Mouse (Mus musculus) C2C12 (cell line): ENCODE results near the gene Gm17949. TPM values are rescaled to one million over a fixed set of nuclear protein-coding genes. Genes with fewer than 3 reads are reported as not detected.

ENCODE experiments used
- H3K27me3 ChIP-seq: one replicate; pipeline ENCODE4 v1.6.1; 2011; ENCODE audit not compliant: control insufficient read depth, insufficient read depth, insufficient read length
- H3K36me3 ChIP-seq: one replicate; pipeline ENCODE4 v1.6.1; 2011; ENCODE audit not compliant: control insufficient read depth, insufficient read depth
- H3K4me3 ChIP-seq: one replicate; pipeline ENCODE4 v1.5.1; 2011; ENCODE audit warnings: mild to moderate bottlenecking, control low read depth; ENCODE audit not compliant: poor library complexity, insufficient read depth, severe bottlenecking
- H3K79me2 ChIP-seq: one replicate; pipeline ENCODE4 v1.6.1; 2011; ENCODE audit not compliant: control insufficient read depth, insufficient read depth
- H3K79me3 ChIP-seq: one replicate; pipeline ENCODE4 v1.6.1; 2011; ENCODE audit warnings: low read depth, control low read depth
- H3ac ChIP-seq: one replicate; pipeline ENCODE3; 2011; ENCODE audit warnings: low read depth; ENCODE audit not compliant: control insufficient read depth, insufficient read length
- CEBPB ChIP-seq: IDR thresholded peaks from one replicate; pipeline ENCODE4 v1.6.1; 2011; ENCODE audit warnings: low read depth, mild to moderate bottlenecking, control low read depth, moderate library complexity
- CTCF ChIP-seq: IDR thresholded peaks from one replicate; pipeline ENCODE4 v1.5.1; 2011; ENCODE audit not compliant: control insufficient read depth, insufficient read depth, insufficient read length
- FOSL1 ChIP-seq: IDR thresholded peaks from one replicate; pipeline ENCODE4 v1.8.0; 2011; ENCODE audit warnings: mild to moderate bottlenecking, low read length; ENCODE audit not compliant: poor library complexity, insufficient read depth, severe bottlenecking
- MAX ChIP-seq: IDR thresholded peaks from one replicate; pipeline ENCODE4 v1.6.1; 2011; ENCODE audit warnings: mild to moderate bottlenecking, control low read depth
- MYOD1 ChIP-seq: IDR thresholded peaks from one replicate; pipeline ENCODE4 v1.6.1; 2011; ENCODE audit warnings: low read depth; ENCODE audit not compliant: control insufficient read depth, insufficient read length
- MYOG ChIP-seq: IDR thresholded peaks from one replicate; pipeline ENCODE4 v1.6.1; 2011; ENCODE audit not compliant: control insufficient read depth, insufficient read length; ENCODE audit errors: extremely low read depth
- USF1 ChIP-seq: IDR thresholded peaks from one replicate; pipeline ENCODE4 v1.6.1; 2011; ENCODE audit warnings: low read depth, mild to moderate bottlenecking, control low read depth, moderate library complexity
- polyA plus RNA-seq: library from polyadenylated mRNA; unstranded; fragments of >200 nt; fragmentation: generic; extraction: Trizol; gene quantifications from one replicate; pipeline ENCODE4 v1.2.1, GENCODE M21; 2012; ENCODE audit warnings: missing spikeins

The Gm17949 gene
- polyA plus RNA-seq, 1 experiment, result not detected

GRCm38 (mm10) chr17:56970081-56970480, 41.2 kb upstream of the Gm17949 start:
- no peak for TF ChIP-seq MYOD1
- TF ChIP-seq FOSL1, result no peak
- Histone ChIP-seq H3K27me3 (peaks cover 30% of the 10 kb centered on the region), H3K36me3 (no peaks in the 10 kb centered on the region), H3K4me3 (no peak overlapping the region), H3K79me3 (no peaks in the 10 kb centered on the region), H3K79me2 (no peaks in the 10 kb centered on the region), H3ac (no peak overlapping the region)

- no peak for TF ChIP-seq MYOG
- no peak for TF ChIP-seq MYOD1
- no peak for TF ChIP-seq CTCF
- TF ChIP-seq CEBPB, result no peak
- TF ChIP-seq MAX, result no peak
- no peak for TF ChIP-seq USF1
- TF ChIP-seq FOSL1, result no peak
- H3K27me3 ChIP-seq, result peaks cover 51% of the 10 kb centered on the region
- H3ac ChIP-seq, result no peak overlapping the region
- H3K4me3 ChIP-seq, result no peak overlapping the region
- no peaks in the 10 kb centered on the region for H3K36me3 ChIP-seq
- no peaks in the 10 kb centered on the region for H3K79me2 ChIP-seq
- no peaks in the 10 kb centered on the region for H3K79me3 ChIP-seq
Measured at GRCm38 (mm10) chr17:56973956-56974707, 37.1 kb upstream of the Gm17949 start.

- no peak for TF ChIP-seq FOSL1
- no peak for TF ChIP-seq MYOG
- TF ChIP-seq USF1, result no peak
- no peak for TF ChIP-seq MAX
- TF ChIP-seq CTCF, result no peak
- TF ChIP-seq MYOD1, result no peak
- no peak for TF ChIP-seq CEBPB
- no peaks in the 10 kb centered on the region for H3K79me3 ChIP-seq
- peaks cover 50% of the 10 kb centered on the region for H3K27me3 ChIP-seq
- no peak overlapping the region for H3ac ChIP-seq
- H3K4me3 ChIP-seq, result no peak overlapping the region
- no peaks in the 10 kb centered on the region for H3K36me3 ChIP-seq
- H3K79me2 ChIP-seq, result no peaks in the 10 kb centered on the region
Measured at GRCm38 (mm10) chr17:56974708-56975240, 36.5 kb upstream of the Gm17949 start.

GRCm38 (mm10) chr17:56975391-56975790, 35.9 kb upstream of the Gm17949 start:
- Histone ChIP-seq H3K4me3 (no peak overlapping the region), H3ac (no peak overlapping the region), H3K27me3 (peaks cover 51% of the 10 kb centered on the region), H3K36me3 (no peaks in the 10 kb centered on the region), H3K79me2 (no peaks in the 10 kb centered on the region), H3K79me3 (no peaks in the 10 kb centered on the region)
- no peak for TF ChIP-seq CEBPB
- TF ChIP-seq MYOD1, result no peak
- TF ChIP-seq MAX, result no peak
- no peak for TF ChIP-seq MYOG
- TF ChIP-seq FOSL1, result no peak
- TF ChIP-seq USF1, result no peak
- no peak for TF ChIP-seq CTCF

GRCm38 (mm10) chr17:56976531-56977390, 34.5 kb upstream of the Gm17949 start:
- peaks cover 52% of the 10 kb centered on the region for H3K27me3 ChIP-seq
- H3K4me3 ChIP-seq, result no peak overlapping the region
- H3K36me3 ChIP-seq, result no peaks in the 10 kb centered on the region
- H3K79me3 ChIP-seq, result no peaks in the 10 kb centered on the region
- H3ac ChIP-seq, result no peak overlapping the region
- H3K79me2 ChIP-seq, result no peaks in the 10 kb centered on the region
- TF ChIP-seq CTCF (no peak), MYOD1 (no peak), FOSL1 (no peak), CEBPB (no peak), MYOG (no peak)
